Mouse (Mus musculus) brain, embryonic 14.5 days (tissue): ENCODE data around the gene Tnfsf12. TPM values are rescaled to one million over a fixed set of nuclear protein-coding genes. Genes with fewer than 3 reads are reported as not detected.

Experiments used
- DNase-seq: peaks from one replicate; pipeline ENCODE4 v3.0.0-alpha.2; 2011; ENCODE audit warnings: low read depth
- CTCF ChIP-seq: fragments of 200-500 bp; IDR thresholded peaks from 2 replicates; pipeline ENCODE4 v1.5.1; 2012; ENCODE audit warnings: inconsistent platforms, mild to moderate bottlenecking, moderate library complexity, borderline replicate concordance; ENCODE audit not compliant: insufficient read depth, insufficient read length; ENCODE audit errors: extremely low read depth
- POLR2A ChIP-seq: fragments of 200-500 bp; IDR thresholded peaks from 2 replicates; pipeline ENCODE4 v1.6.1; 2012; ENCODE audit warnings: mild to moderate bottlenecking, inconsistent platforms, borderline replicate concordance; ENCODE audit not compliant: poor library complexity, insufficient read depth, insufficient read length, severe bottlenecking; ENCODE audit errors: extremely low read depth
- polyA plus RNA-seq: library from polyadenylated mRNA; depleted of rRNA; stranded (reverse); fragments of >200 nt; gene quantifications from 2 replicates; pipeline ENCODE4 v1.2.3, GENCODE M21; 2012

Gene Tnfsf12
- polyA plus RNA-seq, 1 experiment, result 6.0 TPM

- no peak for DNase-seq
- no peak for TF ChIP-seq POLR2A
- TF ChIP-seq CTCF, result no peak
Observed at GRCm38 (mm10) chr11:69666665-69667005, 29.0 kb downstream of the Tnfsf12 start.

- no peak for DNase-seq
- no peak for TF ChIP-seq CTCF
- TF ChIP-seq POLR2A, result no peak
Observed at GRCm38 (mm10) chr11:69665961-69666664, 29.5 kb downstream of the Tnfsf12 start, which contains the start of gene Cd68. Gene Cd68 (minus strand): TSS chr11:69666153.

GRCm38 (mm10) chr11:69665457-69665960, 30.1 kb downstream of the Tnfsf12 start:
- TF ChIP-seq POLR2A, result no peak
- no peak for TF ChIP-seq CTCF
- no peak for DNase-seq

GRCm38 (mm10) chr11:69664841-69665240, 30.8 kb downstream of the Tnfsf12 start:
- DNase-seq, result no peak
- no peak for TF ChIP-seq POLR2A
- TF ChIP-seq CTCF, result no peak

- no peak for DNase-seq
- TF ChIP-seq CTCF, result no peak
- TF ChIP-seq POLR2A, result no peak
Observed at GRCm38 (mm10) chr11:69663795-69664194, 31.9 kb downstream of the Tnfsf12 start.

GRCm38 (mm10) chr11:69662967-69663671, 32.5 kb downstream of the Tnfsf12 start:
- TF ChIP-seq POLR2A (no peak), CTCF (no peak)
- DNase-seq, result no peak

- DNase-seq, result peak; percentile 99
- TF ChIP-seq CTCF (peak; percentile 44; the same call in 1 of the 2 replicates), POLR2A (peak; percentile 87; the same call in 1 of the 2 replicates)
Observed at GRCm38 (mm10) chr11:69662213-69662966, 33.3 kb downstream of the Tnfsf12 start, which contains the start of gene Mpdu1. Gene Mpdu1 (minus strand): TSS chr11:69662642.

GRCm38 (mm10) chr11:69661221-69661881, 34.3 kb downstream of the Tnfsf12 start:
- TF ChIP-seq POLR2A, result no peak
- TF ChIP-seq CTCF, result no peak
- no peak for DNase-seq

GRCm38 (mm10) chr11:69657462-69657881, 38.2 kb downstream of the Tnfsf12 start:
- DNase-seq, result no peak
- TF ChIP-seq POLR2A, result no peak
- TF ChIP-seq CTCF, result no peak

- peak; percentile 77 for DNase-seq
- TF ChIP-seq CTCF (peak; percentile 80), POLR2A (no peak)
Observed at GRCm38 (mm10) chr11:69656617-69657461, 38.8 kb downstream of the Tnfsf12 start.
